Mouse (Mus musculus): Measurements from ENCODE around the gene Abca9. TPM values are rescaled to one million over a fixed set of nuclear protein-coding genes. Genes with fewer than 3 reads are reported as not detected.

Gene Abca9
- polyA plus RNA-seq, 1 experiment, result 3.1 TPM

DNA sequence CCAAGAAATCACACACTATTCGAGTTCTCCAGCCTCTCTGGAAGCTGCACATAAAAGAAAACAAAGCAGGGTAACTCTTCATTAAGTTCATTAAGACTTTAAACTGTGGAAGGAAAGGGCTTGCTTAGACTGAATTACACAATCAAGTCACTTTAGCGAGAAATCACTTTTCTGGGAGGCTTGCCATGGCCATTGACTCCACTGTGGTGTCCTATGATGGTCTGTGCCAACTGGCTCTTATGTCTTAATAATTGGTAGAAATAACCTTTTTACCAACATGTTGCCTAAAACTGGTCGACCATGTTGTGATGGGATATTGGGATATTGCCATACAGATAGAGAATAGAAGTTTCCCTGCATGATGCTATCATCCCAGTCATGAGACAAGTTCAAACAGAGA lies 73.8 kb downstream of the Abca9 start:
- H3K4me3 ChIP-seq (ENCODE audit: insufficient read depth, low read length), result no peak overlapping the region
- TF ChIP-seq POLR2A (IDR thresholded peaks at IDR 0.05; ENCODE audit: extremely low read depth, insufficient read depth, low read length) (no peak), CTCF (IDR thresholded peaks at IDR 0.05; ENCODE audit: extremely low read depth, insufficient read depth, low read length) (no peak)
- H3K27ac ChIP-seq (ENCODE audit: insufficient read depth, low read length), result no peak overlapping the region
- no peaks in the 10 kb centered on the region; the same call in 1 of the 2 replicates for H3K4me1 ChIP-seq (ENCODE audit: control insufficient read depth, insufficient read depth, low read length)

DNA sequence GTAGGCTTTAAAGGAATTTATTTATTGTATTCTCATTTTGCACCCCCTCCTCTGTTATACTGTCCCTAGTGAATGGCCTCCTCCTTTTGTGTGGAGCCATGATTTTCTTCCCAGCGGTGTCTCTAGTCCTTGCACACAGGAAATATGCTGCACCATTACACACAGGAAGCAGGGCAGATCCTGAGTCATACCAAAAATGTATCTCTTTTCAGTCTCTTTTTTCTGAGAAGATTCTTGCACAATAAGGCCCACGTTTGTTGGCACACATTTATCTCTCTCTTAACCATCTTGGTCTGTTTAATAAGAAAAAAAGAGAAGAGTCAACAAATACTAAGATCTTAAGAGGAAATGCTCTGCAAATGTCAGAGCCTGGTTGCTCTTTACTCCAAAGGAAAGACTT lies 76.7 kb downstream of the Abca9 start:
- TF ChIP-seq POLR2A (IDR thresholded peaks at IDR 0.05; ENCODE audit: extremely low read depth, insufficient read depth, low read length) (no peak), CTCF (IDR thresholded peaks at IDR 0.05; ENCODE audit: extremely low read depth, insufficient read depth, low read length) (no peak)
- no peak overlapping the region for H3K4me3 ChIP-seq (ENCODE audit: insufficient read depth, low read length)
- no peak overlapping the region for H3K27ac ChIP-seq (ENCODE audit: insufficient read depth, low read length)
- no peaks in the 10 kb centered on the region; the same call in 1 of the 2 replicates for H3K4me1 ChIP-seq (ENCODE audit: control insufficient read depth, insufficient read depth, low read length)

DNA sequence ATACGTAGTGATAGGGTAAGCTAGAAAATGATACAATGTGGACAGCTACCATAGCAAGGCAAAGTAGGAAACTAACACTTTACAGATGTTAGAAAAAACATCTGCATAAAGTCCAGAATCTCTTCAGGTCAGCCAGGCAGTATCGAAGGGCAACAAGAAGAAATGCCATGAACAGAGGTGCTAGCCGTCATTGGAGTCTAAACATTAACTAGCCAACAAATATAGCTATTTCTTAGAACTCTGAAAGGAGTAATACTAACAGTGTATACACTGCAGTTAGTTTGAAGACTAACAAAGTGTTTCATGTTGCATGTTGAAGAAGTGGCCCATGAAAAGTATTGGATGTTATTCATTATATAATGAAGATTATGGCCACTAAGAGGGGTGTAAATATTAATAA lies 95.8 kb downstream of the Abca9 start:
- Histone ChIP-seq H3K27ac (ENCODE audit: insufficient read depth, low read length) (no peak overlapping the region), H3K4me1 (ENCODE audit: control insufficient read depth, insufficient read depth, low read length) (no peaks in the 10 kb centered on the region), H3K4me3 (ENCODE audit: insufficient read depth, low read length) (no peak overlapping the region)
- TF ChIP-seq CTCF (IDR thresholded peaks at IDR 0.05; ENCODE audit: extremely low read depth, insufficient read depth, low read length) (no peak), POLR2A (IDR thresholded peaks at IDR 0.05; ENCODE audit: extremely low read depth, insufficient read depth, low read length) (no peak)

DNA sequence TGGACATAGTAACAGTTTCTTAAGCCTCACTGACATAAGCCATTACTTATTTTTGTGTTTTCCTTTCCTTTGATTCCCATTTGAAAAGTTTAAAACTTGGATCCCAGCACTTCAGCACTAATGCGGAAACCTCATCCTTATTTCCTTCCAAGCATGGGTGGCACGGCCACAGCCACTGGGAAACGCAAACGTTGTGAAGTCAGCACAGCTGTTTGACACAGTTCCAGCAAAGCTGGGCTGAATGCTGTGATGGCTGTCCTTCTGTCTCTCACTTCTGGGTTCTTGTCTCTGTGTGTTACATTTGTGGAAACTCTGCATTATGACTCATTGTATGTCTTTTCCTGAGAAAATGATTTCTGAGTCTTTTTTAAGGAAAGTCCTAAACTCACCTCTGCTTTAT lies 107.0 kb downstream of the Abca9 start:
- Histone ChIP-seq H3K27ac (ENCODE audit: insufficient read depth, low read length) (no peak overlapping the region), H3K4me1 (ENCODE audit: control insufficient read depth, insufficient read depth, low read length) (no peaks in the 10 kb centered on the region), H3K4me3 (ENCODE audit: insufficient read depth, low read length) (no peak overlapping the region)
- no peak for TF ChIP-seq CTCF (IDR thresholded peaks at IDR 0.05; ENCODE audit: extremely low read depth, insufficient read depth, low read length)
- no peak for TF ChIP-seq POLR2A (IDR thresholded peaks at IDR 0.05; ENCODE audit: extremely low read depth, insufficient read depth, low read length)

DNA sequence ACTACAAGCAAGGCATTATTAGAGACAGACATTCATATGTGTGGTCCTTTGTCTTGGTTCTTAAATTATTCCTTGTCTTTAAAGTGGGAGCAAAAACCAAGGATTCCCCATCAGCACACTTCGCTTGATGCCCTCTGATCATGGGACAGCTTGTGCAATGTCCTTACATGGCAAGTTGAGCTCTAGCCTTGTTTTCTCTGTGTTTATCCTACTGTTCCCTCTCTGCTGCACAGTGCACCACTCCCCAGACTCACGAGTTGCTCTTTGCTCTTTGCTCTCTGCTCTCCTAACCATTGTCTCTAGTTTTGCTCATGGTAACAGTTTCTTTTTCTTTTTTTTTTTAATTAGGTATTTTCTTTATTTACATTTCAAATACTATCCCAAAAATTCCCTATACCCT lies 107.9 kb downstream of the Abca9 start:
- TF ChIP-seq POLR2A (IDR thresholded peaks at IDR 0.05; ENCODE audit: extremely low read depth, insufficient read depth, low read length) (no peak), CTCF (IDR thresholded peaks at IDR 0.05; ENCODE audit: extremely low read depth, insufficient read depth, low read length) (no peak)

DNA sequence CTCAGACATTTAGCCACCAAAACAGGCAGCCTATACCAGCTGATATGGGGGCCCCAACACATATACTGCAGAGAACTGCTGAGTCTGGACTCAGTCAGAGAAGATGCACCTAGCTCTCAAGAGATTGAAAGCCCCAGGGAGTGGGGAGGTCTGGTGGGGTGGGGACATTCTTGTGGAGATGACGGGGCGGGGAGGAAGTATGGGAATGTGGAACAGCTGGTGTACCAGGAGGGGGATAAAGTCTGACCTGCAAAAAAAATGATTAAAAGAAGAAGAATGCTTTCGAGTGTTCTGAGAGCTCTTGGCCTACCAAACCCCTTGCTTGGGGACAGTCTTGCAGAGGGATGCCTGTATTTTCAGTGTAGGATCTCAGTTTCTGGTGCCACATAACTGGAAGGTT lies 114.3 kb downstream of the Abca9 start:
- no peak overlapping the region for H3K4me3 ChIP-seq (ENCODE audit: insufficient read depth, low read length)
- TF ChIP-seq CTCF (IDR thresholded peaks at IDR 0.05; ENCODE audit: extremely low read depth, insufficient read depth, low read length), result no peak
- TF ChIP-seq POLR2A (IDR thresholded peaks at IDR 0.05; ENCODE audit: extremely low read depth, insufficient read depth, low read length), result no peak
- no peak overlapping the region for H3K27ac ChIP-seq (ENCODE audit: insufficient read depth, low read length)
- no peaks in the 10 kb centered on the region for H3K4me1 ChIP-seq (ENCODE audit: control insufficient read depth, insufficient read depth, low read length)

More for the DNA sequence above, 107.9 kb downstream of the Abca9 start:
- Histone ChIP-seq H3K27ac (ENCODE audit: insufficient read depth, low read length) (no peak overlapping the region), H3K4me3 (ENCODE audit: insufficient read depth, low read length) (no peak overlapping the region), H3K4me1 (ENCODE audit: control insufficient read depth, insufficient read depth, low read length) (no peaks in the 10 kb centered on the region)

Other genes with a start within 250 kb of the Abca9 start
- gene Abca8b, start 172.4 kb downstream of the Abca9 start, polyA plus RNA-seq (2012; rRNA removed), result 8.7 and 9.3 TPM in 2 replicates
- gene Abca8a, start 72.2 kb downstream of the Abca9 start, polyA plus RNA-seq (2012; rRNA removed), result 2.8 and 3.2 TPM in 2 replicates
- gene Abca6, start 83.6 kb upstream of the Abca9 start, polyA plus RNA-seq (2012; rRNA removed), result 0.95 and 1.1 TPM in 2 replicates
- gene Abca5, start 169.5 kb upstream of the Abca9 start, polyA plus RNA-seq (2012; rRNA removed), result 12.7 TPM in 2 replicates
- gene Map2k6, start 230.9 kb upstream of the Abca9 start, polyA plus RNA-seq (2012; rRNA removed), result 10.1 and 11.0 TPM in 2 replicates

Measured in cortical plate, adult 2 months (tissue).